Mouse (Mus musculus): ENCODE measurements around the gene Prkab2.

Gene Prkab2

DNA sequence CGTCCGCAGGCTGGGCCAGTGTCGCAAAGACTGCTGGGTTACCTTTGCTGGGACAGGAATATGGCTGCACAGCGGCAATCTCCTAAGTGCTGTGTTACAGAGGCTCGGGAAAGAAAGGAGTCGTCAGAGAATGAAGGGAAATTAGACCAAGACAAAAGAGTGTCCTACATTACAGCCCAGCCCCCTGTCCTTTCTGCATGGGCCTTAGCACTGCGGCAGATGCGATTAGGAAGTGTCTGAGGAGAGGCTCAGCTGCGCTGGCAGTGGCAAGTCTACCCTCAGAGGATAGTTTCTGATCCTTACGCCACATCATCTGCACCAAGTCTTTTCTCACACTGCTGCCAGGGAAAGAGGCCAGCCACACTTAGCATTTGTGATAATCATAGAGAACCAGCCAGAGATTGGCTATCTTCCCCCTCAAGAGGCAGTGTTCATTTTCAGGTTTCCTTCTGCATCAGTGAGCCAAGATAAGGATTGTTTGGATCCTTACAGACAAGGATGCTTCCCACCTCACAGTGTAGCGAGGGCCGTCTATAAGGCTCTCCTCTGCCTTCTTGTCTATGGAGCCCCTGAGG is 33.5 kb downstream of the Prkab2 start:
- DNase-seq (ENCODE audit: low spot score in 2 of 2), result no peak

DNA sequence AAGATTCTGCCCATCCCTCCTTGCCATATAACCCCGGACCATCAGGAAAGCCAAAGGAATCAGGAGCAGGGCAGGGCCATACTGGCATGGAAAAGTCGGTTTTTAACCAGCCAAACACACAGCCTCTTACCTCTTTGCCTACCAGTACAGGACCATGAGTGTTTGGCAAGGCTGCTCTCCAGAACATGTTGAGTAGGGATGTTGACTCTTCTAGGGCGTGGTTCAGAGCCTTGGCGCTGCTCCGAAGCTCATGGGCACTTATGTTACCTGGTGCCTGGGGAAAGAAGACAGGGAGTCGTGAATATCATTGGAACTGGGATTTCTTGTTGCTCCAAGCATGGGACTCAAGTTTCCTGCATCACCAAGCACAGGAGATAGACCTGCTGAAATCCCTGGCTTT is 35.8 kb downstream of the Prkab2 start:
- no peak for DNase-seq (ENCODE audit: low spot score in 2 of 2)

DNA sequence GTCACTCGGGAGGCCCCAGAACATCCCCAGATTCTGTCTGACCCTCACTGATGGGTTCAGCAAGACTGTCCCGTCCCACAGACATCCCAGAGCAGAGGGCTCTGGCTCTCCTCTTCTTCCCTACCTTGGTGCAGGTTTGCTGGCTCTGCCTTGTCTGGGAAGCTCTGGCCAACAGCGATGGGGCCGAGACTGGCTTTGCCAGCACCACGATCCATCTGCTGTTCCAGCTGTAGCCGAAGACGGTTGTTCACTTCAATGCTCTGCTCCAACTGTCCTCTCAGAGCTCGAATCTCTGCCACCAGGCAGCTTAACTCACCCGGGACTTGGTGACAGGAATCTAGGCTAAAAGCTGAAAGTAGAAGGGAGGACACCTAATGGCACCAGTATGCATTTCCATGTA is 38.9 kb downstream of the Prkab2 start:
- no peak for DNase-seq (ENCODE audit: low spot score in 2 of 2)

DNA sequence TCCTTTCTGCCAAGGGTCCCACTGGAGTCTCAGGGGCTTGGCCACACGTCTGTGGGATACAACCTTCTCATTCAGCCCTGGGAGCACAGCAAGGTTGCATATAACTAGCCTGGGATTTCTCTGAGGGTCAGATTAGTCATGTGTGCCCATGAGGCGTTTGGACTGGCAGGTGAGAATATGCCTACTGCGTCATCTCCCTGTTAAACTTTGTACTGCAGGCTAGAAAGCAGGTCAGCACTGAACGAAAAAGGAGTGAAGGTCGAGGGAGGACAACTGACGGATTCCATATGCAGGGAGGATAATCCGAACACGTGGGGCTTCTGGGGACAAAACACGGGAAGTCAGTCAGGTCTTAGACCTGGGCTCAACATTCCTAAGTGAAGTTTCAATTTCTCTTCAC is 39.3 kb downstream of the Prkab2 start:
- no peak for DNase-seq (ENCODE audit: low spot score in 2 of 2)

DNA sequence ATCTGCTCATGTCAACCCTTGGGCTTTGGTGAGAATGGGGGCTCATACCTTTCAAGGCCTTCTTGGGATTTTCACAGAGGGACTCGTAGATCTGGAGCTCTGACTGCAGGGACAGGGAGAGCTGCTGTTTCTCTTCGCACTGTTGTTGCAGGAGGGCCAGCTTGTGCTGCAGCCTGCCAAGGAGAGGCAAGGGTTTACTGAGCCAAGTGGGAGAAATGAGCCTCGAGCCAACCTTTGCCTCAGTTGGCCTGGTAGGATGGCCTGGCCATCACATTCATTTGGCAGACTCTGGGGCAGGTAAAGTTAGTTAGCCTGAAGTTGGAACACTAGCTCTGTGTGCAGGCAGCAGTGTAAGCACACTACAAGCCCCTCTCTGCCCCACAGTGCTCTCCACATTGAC is 41.1 kb downstream of the Prkab2 start:
- DNase-seq (ENCODE audit: low spot score in 2 of 2), result no peak

DNA sequence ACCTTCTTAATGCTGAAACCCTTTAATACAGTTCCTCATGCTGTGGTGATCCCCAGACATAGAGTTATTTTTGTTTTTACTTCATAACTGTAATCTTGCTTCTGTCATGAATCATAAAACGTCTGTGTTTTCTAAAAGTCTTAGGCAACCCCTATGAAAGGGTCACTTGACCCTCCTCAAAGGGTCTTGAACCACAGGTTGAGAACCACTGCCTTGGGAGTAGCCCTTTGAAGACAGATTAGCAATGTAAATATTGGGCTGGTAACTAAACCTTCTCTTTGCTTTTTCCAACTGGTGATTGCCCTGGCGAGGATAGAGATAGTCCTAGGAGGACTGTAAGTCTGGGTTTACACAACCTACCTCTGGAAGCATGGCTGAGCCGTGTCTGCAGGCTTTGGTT is 43.2 kb downstream of the Prkab2 start:
- no peak for DNase-seq (ENCODE audit: low spot score in 2 of 2)

DNA sequence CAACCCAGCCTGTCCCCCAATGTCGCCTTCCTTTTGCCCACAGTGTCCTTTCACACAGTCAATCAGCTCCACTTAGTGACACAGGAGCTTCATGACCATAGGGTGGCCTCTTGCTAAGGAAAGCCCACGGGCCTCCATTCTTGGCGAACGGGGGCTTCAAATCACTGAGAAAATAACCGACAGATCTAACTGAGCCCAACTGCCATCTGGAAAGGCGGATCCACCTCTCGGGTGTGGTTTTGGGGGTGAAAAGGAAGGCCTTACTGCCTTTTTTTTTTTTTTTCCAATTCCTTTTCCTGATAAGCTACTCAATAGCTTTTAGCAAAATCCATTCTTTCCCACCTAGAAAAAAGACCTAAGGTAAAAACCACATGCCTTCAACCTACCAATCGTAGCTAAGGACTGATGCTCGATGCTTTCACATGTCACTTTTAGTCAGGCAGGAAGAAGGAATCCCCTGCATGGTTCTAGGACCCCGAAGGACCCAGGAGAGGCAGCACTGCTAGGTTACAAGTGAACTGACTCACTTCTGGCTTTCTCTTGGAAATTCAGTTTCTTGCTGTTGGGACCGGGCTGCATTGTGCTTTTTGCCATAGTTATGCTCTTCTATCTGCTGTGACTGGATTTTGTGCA is 44.6 kb downstream of the Prkab2 start:
- no peak for DNase-seq (ENCODE audit: low spot score in 2 of 2)

DNA sequence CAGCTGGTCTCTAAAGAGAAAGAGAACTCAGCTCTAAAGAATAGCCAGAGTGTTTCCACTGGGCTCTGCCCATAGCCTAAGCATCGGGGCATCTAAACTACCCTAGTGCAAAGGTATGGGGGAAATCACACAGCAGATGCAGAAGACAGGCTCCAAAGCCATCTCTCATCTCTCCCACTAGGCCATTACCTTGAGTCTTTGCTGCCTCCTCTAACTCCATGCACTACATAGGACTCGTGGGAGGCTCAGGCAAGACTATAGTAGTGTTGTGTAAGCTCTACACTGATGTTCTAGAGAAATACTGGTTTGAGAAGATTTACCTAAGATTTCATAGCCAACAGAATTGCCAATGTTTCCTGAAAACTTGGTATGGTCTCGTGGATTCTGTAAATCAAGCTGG is 47.5 kb downstream of the Prkab2 start:
- no peak for DNase-seq (ENCODE audit: low spot score in 2 of 2)

DNA sequence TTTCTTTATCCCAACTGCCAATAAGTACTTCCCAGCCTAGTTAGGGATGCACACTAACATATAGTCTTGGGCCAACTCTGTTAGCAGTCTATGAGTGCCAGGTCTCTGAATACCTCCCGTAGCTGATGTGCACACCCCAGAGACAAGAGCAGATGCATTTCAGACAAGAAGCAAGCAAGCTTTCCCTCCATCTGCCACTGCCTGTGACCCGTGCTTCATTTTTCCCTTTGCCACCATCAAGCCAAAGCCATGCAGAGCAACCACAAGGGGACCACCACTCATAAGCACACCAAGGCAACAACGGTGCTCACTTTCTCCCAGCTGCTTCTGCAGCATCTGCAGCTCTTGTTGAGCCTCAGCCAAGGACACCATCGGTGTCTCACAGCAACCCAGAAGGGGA is 48.6 kb downstream of the Prkab2 start:
- no peak for DNase-seq (ENCODE audit: low spot score in 2 of 2)

DNA sequence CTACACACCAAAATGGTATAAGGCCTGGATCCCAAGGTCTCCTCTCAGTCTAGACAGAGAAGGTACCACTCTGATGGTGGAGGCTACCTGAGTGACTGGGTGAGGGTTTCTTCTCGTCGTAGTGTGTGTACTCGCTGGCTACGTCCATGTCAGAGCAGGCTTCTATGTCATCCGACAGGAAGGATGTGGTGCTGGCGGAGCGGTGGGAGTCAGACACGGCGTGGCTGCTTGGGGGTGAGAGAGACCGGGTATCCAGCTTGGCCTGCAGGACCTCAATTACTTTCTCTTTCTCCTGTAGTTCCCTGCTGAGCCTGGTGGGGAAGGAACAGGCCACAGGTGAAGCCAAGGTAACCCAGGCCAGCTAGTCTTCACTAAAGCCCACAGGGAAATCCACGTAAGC is 52.1 kb downstream of the Prkab2 start:
- DNase-seq (ENCODE audit: low spot score in 2 of 2), result no peak

DNA sequence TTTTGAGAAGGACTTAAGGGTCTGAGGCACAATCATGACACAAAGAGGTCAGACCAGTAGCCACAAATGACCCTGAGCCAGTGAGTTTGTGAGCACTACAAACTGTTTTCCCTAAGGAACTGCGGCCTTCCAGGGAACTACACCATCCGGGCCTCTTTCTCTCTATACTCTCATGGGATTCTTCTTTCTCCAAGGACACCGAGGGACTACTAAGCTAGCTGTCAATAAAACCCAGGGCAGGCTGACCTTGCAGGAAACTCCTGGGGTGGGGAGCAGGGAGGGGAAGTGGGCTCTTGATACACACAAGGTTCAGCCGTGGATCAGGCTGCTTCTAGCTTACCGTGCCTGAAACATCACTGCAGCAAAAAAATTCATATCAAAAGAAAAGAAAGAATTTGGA is 52.9 kb downstream of the Prkab2 start:
- DNase-seq (ENCODE audit: low spot score in 2 of 2), result no peak

DNA sequence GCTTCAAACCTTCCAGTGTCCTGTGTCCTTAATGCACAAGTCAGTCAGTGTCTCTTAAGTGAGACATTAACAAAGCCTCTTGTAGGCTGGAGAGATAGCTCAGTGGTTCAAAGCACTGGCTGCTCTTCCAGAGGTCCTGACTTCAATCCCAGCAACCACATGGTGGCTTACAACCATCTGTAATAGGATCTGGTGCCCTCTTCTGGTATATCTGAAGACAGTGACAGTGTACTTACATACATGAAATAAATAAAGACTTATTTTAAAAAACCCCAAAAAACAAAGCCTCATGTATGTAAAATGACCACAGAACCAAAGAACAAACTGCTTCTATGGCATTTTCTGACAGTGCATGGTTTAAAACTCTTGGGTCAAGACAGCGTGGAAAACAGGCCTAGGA is 57.9 kb downstream of the Prkab2 start:
- DNase-seq (ENCODE audit: low spot score in 2 of 2), result no peak

DNA sequence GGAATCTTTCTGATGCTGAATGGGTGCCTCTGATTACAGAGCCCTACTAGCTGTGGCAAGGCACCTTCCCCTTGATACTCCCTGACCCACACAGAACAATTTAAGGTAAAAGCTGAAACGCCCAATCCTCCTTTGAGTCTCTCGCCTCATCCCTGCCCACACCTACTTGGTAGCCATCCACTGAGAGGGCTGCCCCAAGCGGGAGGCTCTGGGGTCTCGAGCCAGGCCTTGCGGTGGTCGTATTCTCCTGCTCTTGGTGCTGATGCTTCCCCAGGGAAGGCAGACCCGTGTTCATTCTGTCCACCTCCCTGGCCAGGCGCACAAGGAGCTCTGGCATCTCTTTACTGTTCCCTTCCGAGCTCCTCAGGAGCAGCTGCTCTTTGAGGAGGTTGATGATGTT is 61.1 kb downstream of the Prkab2 start:
- DNase-seq (ENCODE audit: low spot score in 2 of 2), result no peak
